Mouse (Mus musculus): Measurements from ENCODE around the gene Clic4.

- TF ChIP-seq CTCF (IDR thresholded peaks at IDR 0.05; ENCODE audit: control insufficient read depth, insufficient read depth, insufficient read length) (no peak), USF1 (IDR thresholded peaks at IDR 0.05; ENCODE audit: low read depth) (no peak)
These were observed 24.5 kb upstream of the Clic4 start for GRCm38 (mm10) chr4:135297146-135297545.

Measured in C2C12 (cell line).